Mouse (Mus musculus) Muller cell, postnatal 12 days (primary cell): ENCODE measurements around the gene Pgd.
A peak's percentile ranks its signal among the peaks of the same experiment; 100 is the strongest.
"Not testable (repeated sequence)": the region's sequence is repeated elsewhere in the genome, so short reads cannot be mapped to it uniquely, and the experiment has no call there.

ENCODE experiments used
- DNase-seq: peaks from one replicate; pipeline ENCODE4 v3.0.0-alpha.2; 2015; ENCODE audit errors: inconsistent ontology term

Pgd gene

DNA sequence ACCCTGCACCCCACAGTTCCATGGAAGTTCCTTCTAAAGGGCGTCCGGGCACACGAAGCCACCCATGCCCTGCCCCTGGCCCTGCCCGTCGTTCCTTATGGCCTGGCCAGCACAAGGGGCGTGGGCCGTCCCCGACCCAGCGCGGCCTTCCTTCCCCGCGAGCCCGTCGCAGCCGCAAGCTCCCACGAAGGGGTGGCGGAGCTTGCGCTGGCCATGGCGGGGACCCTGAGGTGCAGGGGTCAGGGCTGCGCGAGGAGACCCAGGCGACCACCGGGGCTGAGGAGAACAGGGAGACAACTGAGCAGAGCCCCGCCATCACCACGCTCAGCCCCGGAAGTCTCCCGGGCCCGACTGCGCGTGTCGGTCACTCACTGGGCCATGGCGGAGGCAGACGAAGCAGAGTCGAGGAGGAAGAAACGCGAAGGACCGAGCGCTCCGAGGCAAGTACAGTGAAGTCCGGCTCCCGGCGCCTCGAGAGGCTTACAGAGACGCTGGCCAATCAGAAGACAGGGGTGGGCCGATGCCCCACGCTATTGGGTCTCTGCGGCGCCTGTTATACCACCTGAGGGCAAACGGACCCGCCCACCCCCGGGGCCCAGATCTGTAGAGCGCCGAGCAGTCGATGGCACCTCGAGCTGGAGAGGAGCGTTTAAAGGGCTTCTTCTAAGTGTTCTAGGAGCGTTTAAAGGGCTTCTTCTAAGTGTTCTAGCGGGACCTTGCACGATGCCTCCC, at the start of gene Pgd:
TSS of gene Pgd (minus strand) at position 557 of the 732 bp plus-strand sequence.
- DNase-seq, result peak; percentile 99

- DNase-seq, result no peak
These were observed 49.4 kb upstream of the Pgd start for GRCm38 (mm10) chr4:149215982-149216381.

DNA sequence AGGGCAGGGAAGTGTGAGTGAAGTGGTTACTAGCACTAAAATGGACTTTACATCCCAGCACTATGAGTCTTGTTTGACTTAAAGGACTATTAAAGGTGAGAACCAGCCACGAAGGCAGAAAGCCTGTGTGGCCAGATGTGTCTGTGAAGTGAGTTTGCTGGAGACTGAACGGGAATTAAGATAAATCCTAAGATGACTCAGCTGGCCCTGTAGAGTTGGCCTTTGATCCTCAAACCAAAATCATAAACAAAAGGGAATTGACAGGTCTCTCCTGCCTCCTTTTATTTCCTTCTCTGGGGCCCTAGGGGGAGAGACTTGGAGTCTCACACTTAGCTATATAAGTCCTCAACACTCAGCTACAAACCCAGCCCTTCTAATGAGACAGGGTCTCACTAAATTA, 48.8 kb upstream of the Pgd start:
- DNase-seq, result no peak

DNA sequence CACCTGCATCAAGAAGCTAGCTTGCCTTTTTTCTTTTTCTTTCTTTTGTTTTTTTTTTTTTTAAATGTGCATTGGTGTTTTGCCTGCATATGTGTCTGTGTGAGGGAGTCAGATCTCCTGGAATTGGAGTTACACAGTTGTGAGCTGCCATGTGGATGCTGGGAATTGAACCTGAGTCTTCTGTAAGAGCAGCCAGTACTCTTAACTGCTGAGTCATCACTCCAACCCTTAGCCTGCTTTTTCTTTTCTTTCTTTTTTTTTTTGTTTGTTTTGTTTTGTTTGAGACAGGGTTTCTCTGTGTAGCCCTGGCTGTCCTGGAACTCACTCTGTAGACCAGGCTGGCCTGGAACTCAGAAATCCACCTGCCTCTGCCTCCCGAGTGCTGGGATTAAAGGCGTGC, 47.9 kb upstream of the Pgd start:
- DNase-seq, result not testable (repeated sequence)

GRCm38 (mm10) chr4:149213466-149213865, 46.9 kb upstream of the Pgd start:
- DNase-seq, result no peak

DNA sequence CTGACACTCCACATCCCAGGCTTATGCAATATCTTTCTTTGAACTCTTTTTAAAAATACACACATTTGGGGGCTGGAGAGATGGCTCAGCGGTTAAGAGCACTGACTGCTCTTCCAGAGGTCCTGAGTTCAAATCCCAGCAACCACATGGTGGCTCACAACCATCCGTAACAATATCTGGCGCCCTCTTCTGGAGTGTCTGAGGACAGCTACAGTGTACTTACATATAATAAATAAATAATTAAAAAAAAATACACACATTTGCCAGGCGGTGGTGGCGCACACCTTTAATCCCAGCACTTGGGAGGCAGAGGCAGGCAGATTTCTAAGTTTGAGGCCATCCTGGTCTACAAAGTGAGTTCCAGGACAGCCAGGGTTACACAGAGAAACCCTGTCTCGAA, 44.9 kb upstream of the Pgd start:
- not testable (repeated sequence) for DNase-seq

DNA sequence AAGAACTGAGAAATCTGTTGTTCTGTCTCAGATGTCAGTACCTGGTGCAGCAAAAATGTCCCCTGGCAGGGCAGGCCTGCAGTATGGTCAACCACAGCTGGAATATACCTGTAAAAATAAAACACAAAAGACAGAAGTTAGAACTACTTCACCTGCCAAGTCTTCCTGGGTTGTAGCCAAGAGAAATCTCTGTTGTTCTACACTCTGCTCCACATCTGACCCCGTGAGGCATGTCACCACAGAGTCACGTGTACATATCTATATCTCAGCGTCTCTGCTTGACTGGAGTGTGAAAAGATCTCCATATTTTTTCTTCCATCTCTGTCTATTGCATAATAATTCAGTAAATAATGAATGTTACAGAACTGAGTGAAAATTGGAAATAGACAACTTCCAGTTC, 35.9 kb upstream of the Pgd start:
- no peak for DNase-seq

- DNase-seq, result no peak
These were observed 34.5 kb upstream of the Pgd start for GRCm38 (mm10) chr4:149201110-149201509.

DNA sequence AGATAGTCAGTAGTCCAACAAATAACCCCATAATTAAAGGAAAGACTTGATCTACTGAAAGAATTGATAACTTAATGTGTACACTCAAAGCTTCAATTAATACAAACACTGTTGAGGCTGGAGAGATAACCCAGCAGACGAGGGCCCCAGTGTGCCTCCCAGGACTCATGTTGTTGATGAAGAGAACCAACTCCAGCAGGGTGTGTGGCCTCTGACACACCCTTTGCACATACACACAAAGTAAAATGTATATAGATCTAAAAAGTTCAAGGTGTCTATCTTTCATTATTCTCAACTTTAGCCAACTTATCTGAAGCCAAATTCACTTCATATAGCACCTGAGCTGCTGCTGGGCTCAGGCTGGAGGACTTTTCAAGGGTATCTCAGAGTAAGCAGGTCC, 30.6 kb upstream of the Pgd start:
- no peak for DNase-seq

- DNase-seq, result no peak
These were observed 24.5 kb upstream of the Pgd start for GRCm38 (mm10) chr4:149191103-149191502.

- DNase-seq, result no peak
These were observed 22.0 kb upstream of the Pgd start for GRCm38 (mm10) chr4:149188563-149188962.

- DNase-seq, result no peak
These were observed 16.2 kb upstream of the Pgd start for GRCm38 (mm10) chr4:149182755-149183154.

GRCm38 (mm10) chr4:149182192-149182591, 15.6 kb upstream of the Pgd start:
- DNase-seq, result no peak

- no peak for DNase-seq
These were observed 13.0 kb upstream of the Pgd start for GRCm38 (mm10) chr4:149179573-149179972.

- DNase-seq, result no peak
These were observed 12.6 kb upstream of the Pgd start for GRCm38 (mm10) chr4:149179160-149179559.

- DNase-seq, result no peak
These were observed 11.8 kb upstream of the Pgd start for GRCm38 (mm10) chr4:149178328-149178727.

DNA sequence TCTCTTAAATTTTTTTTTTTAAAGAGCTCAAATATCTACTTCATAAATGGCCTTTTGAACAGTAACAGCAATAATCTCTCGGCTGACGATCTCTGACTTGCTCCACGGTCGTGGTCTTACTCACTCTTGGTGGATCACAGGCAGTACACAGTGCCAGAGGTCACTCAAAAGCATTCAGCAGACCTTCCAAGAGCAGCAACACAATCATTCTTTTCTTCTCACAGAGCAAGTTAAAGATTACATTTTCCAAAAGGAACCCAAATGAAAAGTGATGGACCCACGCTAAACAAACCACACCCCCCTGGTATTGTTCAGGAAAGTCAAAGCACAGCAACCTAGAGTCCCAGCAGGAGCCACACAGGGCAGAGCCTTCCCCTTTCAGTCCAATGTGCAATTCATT, 10.5 kb upstream of the Pgd start:
- peak; percentile 43 for DNase-seq

DNA sequence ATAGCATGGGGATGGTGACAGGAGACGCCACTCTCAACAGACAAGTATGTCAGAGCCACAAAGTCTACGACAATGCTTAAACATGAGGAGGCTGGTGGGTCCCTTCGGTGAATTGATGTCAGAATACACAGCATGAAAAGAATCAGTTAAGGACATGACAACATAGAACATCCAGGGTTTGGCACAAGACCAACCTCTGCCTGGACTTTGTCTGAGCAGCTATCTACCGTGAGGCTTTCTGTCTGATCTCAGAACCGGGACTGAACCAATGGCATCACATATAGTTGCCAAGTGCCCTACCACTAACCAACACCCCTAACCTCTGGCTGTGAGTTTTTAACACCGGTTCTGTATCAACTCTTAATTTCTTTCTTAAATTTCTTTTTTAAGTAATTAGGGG, 10.1 kb upstream of the Pgd start:
- DNase-seq, result no peak

GRCm38 (mm10) chr4:149173661-149174060, 7.1 kb upstream of the Pgd start:
- DNase-seq, result no peak

GRCm38 (mm10) chr4:149172666-149173065, 6.1 kb upstream of the Pgd start:
- DNase-seq, result peak; percentile 52

DNA sequence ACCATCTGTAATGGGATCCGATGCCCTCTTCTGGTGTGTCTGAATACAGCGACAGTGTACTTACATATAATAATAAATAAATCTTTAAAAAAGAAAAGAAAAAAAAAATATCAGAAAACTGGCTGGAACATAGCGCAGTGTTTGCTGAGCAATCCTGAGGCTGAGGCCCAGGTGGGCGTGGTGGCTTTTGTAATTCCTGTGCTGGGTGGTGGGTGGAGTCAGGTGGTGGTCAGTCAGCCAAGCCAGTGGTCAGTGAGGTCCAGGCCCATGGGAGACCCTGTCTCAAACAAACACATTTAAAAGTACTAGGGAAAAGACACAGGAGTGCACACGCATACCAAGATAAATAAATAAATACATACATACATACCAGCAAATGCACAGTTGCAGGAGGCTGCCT, 5.5 kb upstream of the Pgd start:
- DNase-seq, result no peak

DNA sequence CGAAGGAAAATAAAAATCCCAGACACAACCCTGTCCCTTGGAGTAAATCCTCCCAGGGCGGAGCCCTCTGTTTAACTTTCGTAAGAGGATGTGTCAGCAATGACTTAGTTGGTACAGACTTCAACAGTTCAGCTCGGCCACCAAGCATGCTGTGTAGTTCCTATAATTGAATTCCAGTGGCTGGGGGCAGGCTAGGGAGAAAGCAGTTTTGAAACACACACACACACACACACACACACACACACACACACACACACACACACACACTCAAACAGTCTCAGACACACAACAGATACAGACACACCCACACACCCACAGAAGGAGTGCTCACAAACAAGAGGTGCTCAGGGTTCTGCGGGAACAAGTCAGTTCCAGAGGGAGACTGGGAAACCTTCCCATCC, 5.0 kb upstream of the Pgd start:
- DNase-seq, result no peak

DNA sequence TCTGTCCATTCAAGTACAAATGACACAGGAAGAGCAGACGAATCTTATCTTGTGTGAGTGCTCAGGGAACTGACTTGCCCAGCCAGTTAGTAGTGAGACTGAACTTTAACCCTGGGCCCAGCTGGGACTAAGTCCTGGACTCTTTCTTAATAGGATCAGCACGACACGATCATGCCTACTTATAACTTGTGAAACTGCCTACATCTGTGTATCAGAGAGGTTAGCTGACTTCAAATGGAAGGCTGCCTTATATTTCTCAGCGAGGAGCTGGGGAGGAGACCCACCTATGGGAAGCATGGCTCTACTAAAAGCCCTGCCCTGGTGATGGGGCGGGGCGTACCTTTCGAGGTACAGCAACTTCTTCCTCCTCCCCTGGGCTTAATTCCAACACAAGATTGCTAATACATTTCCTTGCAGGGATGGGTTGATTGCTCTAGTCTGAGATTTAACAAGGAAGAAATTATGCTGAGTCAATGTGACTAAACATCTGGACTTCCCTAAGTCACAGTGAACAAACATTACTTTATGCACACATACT, 3.9 kb upstream of the Pgd start:
- DNase-seq, result no peak

DNA sequence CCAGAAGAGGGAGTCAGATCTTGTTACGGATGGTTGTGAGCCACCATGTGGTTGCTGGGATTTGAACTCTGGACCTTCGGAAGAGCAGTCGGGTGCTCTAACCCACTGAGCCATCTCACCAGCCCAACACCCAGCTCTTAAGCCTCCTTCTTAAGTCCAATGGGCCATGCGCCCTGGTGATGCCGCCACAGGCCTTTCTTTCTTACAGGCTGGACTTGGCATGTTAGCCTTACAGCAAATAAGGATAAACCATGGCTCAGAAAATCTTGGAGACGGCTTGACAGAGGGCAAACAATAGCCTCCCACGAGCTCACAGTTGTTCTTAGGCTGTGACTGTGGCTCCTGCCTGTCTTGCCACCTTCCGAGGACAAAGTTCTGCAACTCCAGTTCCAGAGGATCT, 3.4 kb upstream of the Pgd start:
- DNase-seq, result not testable (repeated sequence)
